Mouse (Mus musculus) heart, adult 2 months (tissue): ENCODE data around the gene Erich3.

Source experiments
- CTCF ChIP-seq: fragments of 200-600 bp; IDR thresholded peaks from 2 replicates; pipeline ENCODE4 v1.8.1; 2022; ENCODE audit warnings: antibody characterized with exemption, mild to moderate bottlenecking, moderate library complexity
- EP300 ChIP-seq: fragments of 200-500 bp; IDR thresholded peaks from 2 replicates; pipeline ENCODE4 v1.6.1; 2011; ENCODE audit warnings: low read depth, low read length, control low read depth; ENCODE audit not compliant: insufficient read depth

- TF ChIP-seq CTCF (no peak), EP300 (no peak)
These were observed 35.4 kb upstream of the Erich3 start for GRCm38 (mm10) chr3:154628284-154628683.
